Mouse (Mus musculus) T-helper 17 cell (primary cell): ENCODE results near the gene Gpsm2.

Source experiments
- in situ Hi-C, 2 experiments: fragments of 300-600 bp; cut with MboI, MseI; formaldehyde crosslinking; loops; 1 replicate in 1 of 2; 2 replicates in 1 of 2; pipeline ENCODE4 v1.15.1; 2025; ENCODE audit warnings: high pct_unique_total_duplicates in 2 of 2

Gene Gpsm2

DNA sequence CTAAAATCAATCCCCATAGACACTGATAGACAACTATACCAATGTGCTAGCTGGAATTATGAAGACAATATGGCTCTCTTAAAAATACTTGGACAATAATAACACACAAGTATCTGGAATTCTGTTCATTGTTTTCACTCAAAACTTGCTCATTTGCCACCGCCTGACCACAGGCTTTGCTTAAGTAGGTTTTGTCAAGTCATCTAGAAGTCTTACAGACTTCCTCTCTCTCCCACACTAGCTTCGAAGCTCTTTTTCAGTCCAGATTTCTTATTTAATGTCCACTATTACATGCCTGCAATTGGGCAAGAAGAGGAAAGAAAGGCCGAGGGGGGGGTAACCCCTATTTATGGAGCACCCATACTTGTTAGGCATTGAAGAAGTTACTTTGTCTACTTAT is 5.7 kb upstream of the Gpsm2 start:
- in situ Hi-C loops: loop anchor here (5.0 to 25.0 kb wide), 2 partner anchors 35 to 1160 kb away; no protein-coding TSS in a partner anchor

DNA sequence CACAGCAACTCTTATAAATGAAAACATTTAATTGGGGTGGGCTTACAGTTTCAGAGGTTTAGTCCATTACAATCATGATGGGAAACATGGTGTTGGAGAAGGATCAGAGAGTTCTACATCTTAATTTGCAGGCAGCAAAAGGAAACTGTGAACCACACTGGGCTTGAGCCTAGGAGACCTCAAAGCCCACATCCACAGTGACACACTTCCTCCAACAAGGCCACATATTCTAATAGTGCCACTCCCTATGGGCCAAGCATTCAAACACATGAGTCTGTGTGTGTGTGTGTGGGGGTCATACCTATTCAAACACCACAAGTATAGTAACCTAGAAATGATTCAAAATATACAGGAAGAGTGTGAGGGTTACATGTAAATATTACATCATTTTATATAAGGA is 5.2 kb upstream of the Gpsm2 start:
- in situ Hi-C loops: loop anchor here (5.0 to 25.0 kb wide), 2 partner anchors 35 to 1160 kb away; no protein-coding TSS in a partner anchor

DNA sequence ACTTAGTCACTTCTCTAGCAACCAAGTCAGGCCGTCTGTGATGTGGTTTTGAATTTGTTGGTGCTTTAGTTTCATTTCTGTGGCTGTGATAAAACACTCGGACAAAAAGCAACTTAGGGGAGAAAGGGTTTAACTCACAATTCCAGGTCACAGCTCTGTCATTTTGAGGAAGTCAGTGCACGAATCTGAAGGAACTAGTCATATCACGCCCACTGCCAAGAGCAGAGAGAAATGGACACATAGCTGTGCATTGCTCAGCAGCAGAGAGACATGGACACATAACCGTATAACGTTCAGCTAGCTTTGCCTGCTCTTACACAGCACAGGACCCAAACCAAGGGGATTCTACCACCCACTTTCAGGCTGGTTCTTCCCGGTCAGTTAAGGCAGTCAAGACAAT is 4.3 kb upstream of the Gpsm2 start:
- in situ Hi-C loops: loop anchor here (5.0 to 25.0 kb wide), 2 partner anchors 36 to 1161 kb away; no protein-coding TSS in a partner anchor

DNA sequence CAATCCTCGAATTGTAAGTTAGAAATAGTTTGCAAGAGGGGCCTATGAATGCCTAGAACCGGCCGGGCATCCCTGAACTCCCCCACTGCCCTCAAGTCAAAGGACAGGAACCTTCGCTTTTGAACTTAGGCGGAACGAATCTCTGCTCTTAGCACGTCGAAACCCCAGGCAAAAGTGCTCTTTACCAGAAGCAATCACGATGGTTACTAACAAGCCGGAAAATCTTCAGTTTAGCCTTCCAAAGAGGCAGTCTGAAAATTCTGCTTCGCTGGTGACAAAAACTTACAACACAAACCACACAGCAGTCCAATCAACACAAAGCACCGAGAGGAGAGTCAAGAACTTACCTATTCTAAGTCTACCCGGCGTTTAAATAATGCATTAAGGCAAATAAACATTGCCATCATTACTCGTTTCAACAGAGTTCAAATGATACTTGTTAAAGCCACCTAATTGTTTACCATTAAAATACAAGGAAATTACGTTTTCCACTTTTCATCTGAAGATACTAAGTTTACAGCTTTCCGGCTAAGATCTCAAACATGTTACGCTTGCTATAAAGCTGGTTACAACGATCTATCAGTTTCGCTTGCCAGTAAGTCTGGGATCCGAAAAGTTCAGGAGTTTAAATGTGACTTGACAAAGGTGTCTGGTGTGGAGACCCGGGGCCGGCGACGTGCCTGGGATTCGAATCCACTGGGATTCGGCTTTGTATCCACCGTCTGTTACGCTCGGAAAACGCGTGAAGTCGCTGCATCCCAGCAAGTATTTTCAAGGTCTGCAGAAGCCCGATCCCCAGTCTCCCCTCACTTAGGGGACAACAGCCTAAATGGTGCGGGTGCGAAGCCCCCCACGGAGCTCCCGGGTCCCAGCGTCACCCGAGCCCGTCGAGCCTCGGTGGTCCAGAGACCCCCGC is 775 bp downstream of the Gpsm2 start:
- in situ Hi-C loops: no loop called here

DNA sequence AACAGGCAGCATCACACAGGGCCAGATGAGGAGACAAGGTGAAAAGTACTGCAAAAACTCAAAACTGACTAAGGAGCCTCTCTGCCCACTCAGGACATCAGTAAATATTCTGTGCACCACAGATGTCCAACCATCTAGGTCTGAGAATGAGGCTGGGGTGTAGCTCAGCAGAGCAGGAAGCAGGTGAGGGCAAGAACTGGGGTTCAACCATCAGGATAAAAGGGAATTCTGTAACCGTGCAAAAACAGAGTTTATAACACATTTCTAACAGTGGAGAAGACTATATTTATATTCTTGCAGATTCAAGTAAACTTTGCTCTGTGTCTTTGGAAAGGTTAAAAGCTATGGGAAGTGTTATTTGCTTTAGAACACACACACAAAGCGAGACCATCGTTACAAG is 2.3 kb downstream of the Gpsm2 start:
- in situ Hi-C loops: no loop called here

- in situ Hi-C loops: no loop called here
These were observed 2.8 kb downstream of the Gpsm2 start for GRCm38 (mm10) chr3:108719357-108719756.

- in situ Hi-C loops: no loop called here
These were observed 4.1 kb downstream of the Gpsm2 start for GRCm38 (mm10) chr3:108717896-108718502.

DNA sequence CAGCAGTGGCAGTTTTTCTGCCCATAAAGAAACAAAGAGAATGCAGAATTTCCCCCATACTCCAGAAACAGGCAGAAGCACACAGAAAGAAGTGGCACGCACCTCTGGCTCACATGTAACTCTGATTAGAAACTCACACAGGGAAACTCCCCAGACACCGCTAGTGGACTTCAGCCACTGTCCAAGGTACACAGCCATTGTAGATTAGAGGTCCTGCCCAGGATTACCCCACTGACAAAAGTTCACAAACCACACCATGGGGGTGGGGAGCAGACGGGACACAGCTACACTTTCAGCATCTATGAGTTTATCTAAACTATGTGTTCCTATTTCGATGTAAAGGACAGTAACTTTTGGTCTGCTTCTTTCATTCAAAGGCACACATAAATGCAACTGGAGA is 7.3 kb downstream of the Gpsm2 start:
- in situ Hi-C loops: no loop called here

DNA sequence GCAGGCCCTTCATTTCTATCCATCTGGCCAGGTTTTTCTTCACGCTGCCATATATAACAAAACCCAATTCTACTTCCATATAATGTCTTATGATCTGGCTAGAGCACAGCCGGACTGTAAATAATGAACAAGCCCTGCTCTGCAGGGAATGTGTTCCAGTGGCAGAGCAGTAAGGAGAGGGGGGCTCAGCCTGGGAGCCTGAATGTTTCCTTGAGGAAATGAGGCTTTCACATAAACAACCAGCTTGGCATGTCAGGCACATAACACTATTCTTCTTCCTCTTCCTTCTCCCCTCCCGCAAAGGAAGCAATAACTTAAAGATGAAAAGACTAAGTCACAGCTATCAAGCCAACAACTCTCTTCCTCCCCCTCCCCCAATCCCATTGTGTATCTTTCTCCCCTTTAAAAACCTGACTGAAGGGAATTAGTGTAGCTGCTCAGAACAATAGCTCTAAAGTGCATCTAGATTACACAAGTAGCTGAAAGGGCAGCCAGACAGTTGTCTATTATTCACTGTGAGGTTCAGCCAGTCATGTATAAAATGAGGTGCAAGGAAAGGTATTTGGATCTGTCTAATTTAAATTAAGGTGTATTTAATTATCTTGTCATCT is 8.9 kb downstream of the Gpsm2 start:
- in situ Hi-C loops: no loop called here

GRCm38 (mm10) chr3:108711296-108711695 is 10.8 kb downstream of the Gpsm2 start:
- in situ Hi-C loops: no loop called here

DNA sequence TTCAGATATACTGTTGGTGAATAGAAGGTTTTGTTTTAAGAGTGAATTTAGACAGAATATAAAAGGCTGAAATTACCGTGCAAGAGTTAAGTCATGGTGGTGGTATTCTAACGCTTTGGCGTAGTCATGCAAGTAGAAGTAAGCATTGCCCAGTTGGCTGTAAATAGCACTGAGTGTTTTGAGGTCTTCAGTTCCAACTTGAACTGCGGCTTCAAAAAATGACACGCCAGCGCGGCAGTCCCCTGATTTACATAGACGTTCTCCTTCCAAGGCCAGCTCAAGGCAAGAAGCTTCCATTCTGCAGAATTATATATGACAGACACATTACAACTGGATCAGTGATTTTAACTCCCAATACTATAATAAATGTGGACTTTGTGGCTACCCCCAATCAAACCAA is 19.3 kb downstream of the Gpsm2 start:
- in situ Hi-C loops: no loop called here

GRCm38 (mm10) chr3:108701256-108701655 is 20.9 kb downstream of the Gpsm2 start:
- in situ Hi-C loops: no loop called here

DNA sequence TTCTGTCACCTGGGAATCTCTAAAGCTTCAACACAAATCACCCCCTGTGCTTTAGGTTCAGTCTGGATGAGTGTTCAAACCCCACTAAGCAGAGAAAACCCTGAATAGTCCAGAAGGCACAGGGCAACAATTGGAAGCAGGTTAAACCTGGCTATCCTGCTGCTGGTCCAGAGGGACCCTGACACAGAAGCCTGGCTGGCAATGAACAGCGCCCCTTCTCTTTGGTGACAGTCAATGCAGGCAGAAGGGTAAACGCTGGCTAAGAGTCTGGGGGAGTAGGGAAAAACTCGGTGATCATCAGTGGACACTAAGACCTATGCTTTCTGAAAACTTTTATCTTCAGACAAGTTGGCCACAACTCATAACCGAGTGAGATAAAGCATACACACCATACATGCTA is 22.3 kb downstream of the Gpsm2 start:
- in situ Hi-C loops: loop anchor here (5.0 to 25.0 kb wide), 2 partner anchors 63 to 88 kb away; no protein-coding TSS in a partner anchor

DNA sequence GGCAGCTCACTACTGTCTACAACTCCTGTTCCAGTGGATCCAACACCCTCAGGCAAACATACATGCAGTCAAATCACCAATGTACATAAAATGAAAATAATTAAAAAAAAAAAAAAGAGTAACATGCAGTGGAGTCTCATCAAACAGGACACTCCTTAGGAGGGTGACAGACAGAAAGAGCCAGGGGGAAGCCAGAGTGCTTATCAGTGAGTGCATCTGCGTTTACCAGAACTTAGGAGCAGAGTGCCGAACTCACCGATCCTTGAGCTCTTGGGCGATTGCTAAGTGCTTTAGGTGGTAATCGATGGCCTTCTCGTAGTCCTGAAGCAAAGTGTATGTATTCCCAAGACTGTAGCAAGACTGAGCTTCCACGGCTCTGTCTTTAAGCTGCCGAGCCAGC is 23.4 kb downstream of the Gpsm2 start:
- in situ Hi-C loops: loop anchor here (5.0 to 25.0 kb wide), 2 partner anchors 64 to 89 kb away; no protein-coding TSS in a partner anchor

- in situ Hi-C loops: loop anchor here in 1 of 2 experiments (25.0 kb wide), 1 partner anchor 93 kb away; no protein-coding TSS in a partner anchor
These were observed 27.8 kb downstream of the Gpsm2 start for GRCm38 (mm10) chr3:108694321-108694720.

DNA sequence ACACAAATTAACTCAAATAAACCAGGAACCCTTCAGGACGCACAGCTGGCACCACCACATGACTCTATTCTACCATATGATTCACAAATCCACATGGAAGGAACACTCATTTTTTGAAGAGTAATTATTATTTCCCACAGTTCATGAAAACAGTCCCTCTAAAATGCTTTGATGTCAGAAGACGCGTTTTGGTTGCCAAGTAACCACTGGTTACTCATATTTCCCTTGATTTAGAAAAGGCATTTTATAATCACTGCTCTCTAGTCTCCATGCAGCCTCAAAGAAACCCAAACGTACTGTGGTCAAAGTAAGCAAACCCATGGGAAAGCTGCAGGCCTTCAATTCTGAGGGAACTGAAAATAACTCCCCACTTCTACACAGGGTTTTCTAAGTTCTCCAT is 32.1 kb downstream of the Gpsm2 start:
- in situ Hi-C loops: loop anchor here in 1 of 2 experiments (10.0 to 25.0 kb wide), 2 partner anchors 97 to 225 kb away; partner anchors contain the start of gene Prpf38b

DNA sequence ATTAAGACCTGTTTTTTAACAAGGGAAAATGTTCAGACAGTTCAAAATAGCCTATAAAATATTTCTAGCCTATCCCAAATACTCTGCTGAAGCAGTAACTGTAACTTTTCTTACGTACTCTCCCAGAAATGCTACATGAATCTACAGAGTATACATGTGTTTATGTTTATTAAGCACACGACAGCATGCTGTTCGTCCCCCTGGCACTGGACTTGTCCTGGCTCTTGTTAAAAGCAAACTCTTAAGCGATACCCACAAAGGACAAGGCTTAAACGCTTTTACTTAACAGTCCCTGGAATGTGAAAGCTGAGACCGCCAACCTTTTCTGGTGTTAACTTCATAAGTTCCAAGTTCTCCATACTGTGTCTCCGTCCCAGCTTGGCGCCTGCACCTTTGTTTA is 32.7 kb downstream of the Gpsm2 start:
- in situ Hi-C loops: loop anchor here in 1 of 2 experiments (10.0 to 25.0 kb wide), 2 partner anchors 98 to 225 kb away; partner anchors contain the start of gene Prpf38b

- in situ Hi-C loops: loop anchor here in 1 of 2 experiments (10.0 to 25.0 kb wide), 2 partner anchors 98 to 226 kb away; partner anchors contain the start of gene Prpf38b
These were observed 33.1 kb downstream of the Gpsm2 start for GRCm38 (mm10) chr3:108689015-108689441.

DNA sequence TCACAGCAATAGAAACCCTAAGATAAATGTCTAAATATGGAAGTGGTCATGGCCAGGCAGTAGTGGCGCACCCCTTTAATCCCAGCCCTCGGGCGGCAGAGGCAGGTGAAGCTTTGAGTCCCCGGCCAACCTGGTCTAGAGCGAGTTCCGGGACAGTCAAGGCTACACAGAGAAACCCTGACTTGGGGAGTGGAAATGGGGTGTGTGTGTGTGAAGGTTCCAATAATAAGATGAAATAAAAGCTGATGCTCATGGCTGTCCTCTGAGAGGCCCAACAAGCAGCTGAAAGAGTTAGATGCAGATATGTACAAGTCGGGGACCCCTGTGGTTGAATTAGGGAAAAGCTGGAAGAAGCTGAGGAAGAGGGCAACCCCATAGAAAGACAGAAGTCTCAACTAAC is 36.4 kb downstream of the Gpsm2 start:
- in situ Hi-C loops: loop anchor here in 1 of 2 experiments (10.0 to 25.0 kb wide), 2 partner anchors 102 to 229 kb away; partner anchors contain the start of gene Prpf38b

GRCm38 (mm10) chr3:108683597-108683996 is 38.5 kb downstream of the Gpsm2 start:
- in situ Hi-C loops: loop anchor here in 1 of 2 experiments (10.0 to 25.0 kb wide), 2 partner anchors 104 to 231 kb away; partner anchors contain the start of gene Prpf38b

GRCm38 (mm10) chr3:108681004-108681403 is 41.1 kb downstream of the Gpsm2 start:
- in situ Hi-C loops: loop anchor here in 1 of 2 experiments (10.0 to 25.0 kb wide), 2 partner anchors 106 to 234 kb away; partner anchors contain the start of gene Prpf38b
